Mouse (Mus musculus) R1 (cell line): ENCODE data around the gene Best1.

Experiments used
- DNase-seq: peaks from one replicate; pipeline ENCODE4 v3.0.0-alpha.2; 2018; ENCODE audit warnings: low read depth, low spot score

Gene Best1

GRCm38 (mm10) chr19:9936579-9936978, 64.9 kb downstream of the Best1 start:
- no peak for DNase-seq
